Mouse (Mus musculus) midbrain, embryonic 13.5 days (tissue): ENCODE results near the gene Unk. TPM values are rescaled to one million over a fixed set of nuclear protein-coding genes. Genes with fewer than 3 reads are reported as not detected.
"Not testable (repeated sequence)": the region's sequence is repeated elsewhere in the genome, so short reads cannot be mapped to it uniquely, and the experiment has no call there.

Experiments used
- ATAC-seq: fragments of 200-750 bp; cut with Nextera tagmentation; 2 replicates; pipeline ENCODE4 v1.8.0; 2017; ENCODE audit warnings: mild to moderate bottlenecking, moderate TSS enrichment, moderate library complexity
- H3K27ac ChIP-seq: fragments of 300-500 bp; sonication (generic); 2 replicates; pipeline ENCODE4 v1.5.1; 2015; ENCODE audit warnings: inconsistent platforms, mild to moderate bottlenecking, moderate library complexity
- H3K27me3 ChIP-seq: fragments of 300-500 bp; sonication (generic); 2 replicates; pipeline ENCODE4 v1.6.1; 2015; ENCODE audit warnings: mild to moderate bottlenecking, inconsistent platforms
- H3K36me3 ChIP-seq: fragments of 300-500 bp; sonication (generic); 2 replicates; pipeline ENCODE4 v1.6.1; 2015; ENCODE audit warnings: mild to moderate bottlenecking, inconsistent platforms
- H3K4me1 ChIP-seq: fragments of 300-500 bp; sonication (generic); replicated peaks from 2 replicates; pipeline ENCODE4 v1.6.1; 2015; ENCODE audit warnings: inconsistent platforms
- H3K4me2 ChIP-seq: fragments of 300-500 bp; sonication (generic); replicated peaks from 2 replicates; pipeline ENCODE4 v1.6.1; 2015; ENCODE audit warnings: moderate library complexity, mild to moderate bottlenecking, inconsistent platforms
- H3K4me3 ChIP-seq: fragments of 300-500 bp; sonication (generic); replicated peaks from 2 replicates; pipeline ENCODE4 v1.5.1; 2015; ENCODE audit warnings: mild to moderate bottlenecking, inconsistent platforms
- H3K9ac ChIP-seq: fragments of 300-500 bp; sonication (generic); replicated peaks from 2 replicates; pipeline ENCODE4 v1.6.1; 2015; ENCODE audit warnings: mild to moderate bottlenecking, inconsistent platforms
- H3K9me3 ChIP-seq: fragments of 300-500 bp; sonication (generic); 2 replicates; pipeline ENCODE4 v1.6.1; 2016; ENCODE audit warnings: mild to moderate bottlenecking, inconsistent platforms
- WGBS: fragments of 180-500 bp; shearing (Covaris S2); methylation state at CpG from one replicate; pipeline ENCODE4 v1.1.7; 2015; 5-methylcytosine and 5-hydroxymethylcytosine counted together
- polyA plus RNA-seq: library from polyadenylated mRNA; unstranded; fragments of >200 nt; fragmentation: Nextera tagmentation; extraction: Ambion mirVana; gene quantifications from 2 replicates; pipeline ENCODE4 v1.2.1, GENCODE M21; 2015

Unk gene
- polyA plus RNA-seq, 1 experiment from 2014 or later, result 43.7 TPM

GRCm38 (mm10) chr11:116087194-116088130 is 57.3 kb downstream of the Unk start:
- Histone ChIP-seq H3K4me3 (peak overlapping the region; percentile 49), H3K27me3 (no peaks in the 10 kb centered on the region)
- WGBS, result 4% methylated on average over 31 of the region's 31 CpGs

GRCm38 (mm10) chr11:116088188-116088587 is 58.1 kb downstream of the Unk start:
- no peak overlapping the region for H3K4me3 ChIP-seq
- H3K27ac ChIP-seq, result no peak overlapping the region
- no peaks in the 10 kb centered on the region for H3K27me3 ChIP-seq
- no peak for ATAC-seq
- H3K36me3 ChIP-seq, result peaks cover 11% of the 10 kb centered on the region
- no peak overlapping the region for H3K9ac ChIP-seq
- H3K9me3 ChIP-seq, result no peaks in the 10 kb centered on the region
- peaks cover 18% of the 10 kb centered on the region for H3K4me1 ChIP-seq
- peak overlapping the region; percentile 56; the same call in 1 of the 2 replicates for H3K4me2 ChIP-seq
- WGBS, result 91% methylated on average over 8 of the region's 8 CpGs

More at GRCm38 (mm10) chr11:116087194-116088130, 57.3 kb downstream of the Unk start:
- peak overlapping the region; percentile 56 for H3K4me2 ChIP-seq
- peaks cover 18% of the 10 kb centered on the region for H3K4me1 ChIP-seq
- peak overlapping the region; percentile 57 for H3K27ac ChIP-seq
- H3K36me3 ChIP-seq, result peaks cover 17% of the 10 kb centered on the region
- peak overlapping the region; percentile 4; the same call in 1 of the 2 replicates for H3K9ac ChIP-seq
- ATAC-seq, result peak; percentile 79
- no peaks in the 10 kb centered on the region for H3K9me3 ChIP-seq

- no peaks in the 10 kb centered on the region for H3K9me3 ChIP-seq
- no peaks in the 10 kb centered on the region for H3K27me3 ChIP-seq
- peaks cover 5% of the 10 kb centered on the region for H3K36me3 ChIP-seq
- H3K4me1 ChIP-seq, result peaks cover 18% of the 10 kb centered on the region
- ATAC-seq, result no peak
- H3K9ac ChIP-seq, result no peak overlapping the region
- 88% methylated on average over 11 of the region's 11 CpGs for WGBS
- H3K4me3 ChIP-seq, result no peak overlapping the region
- no peak overlapping the region for H3K27ac ChIP-seq
- no peak overlapping the region for H3K4me2 ChIP-seq
These were observed 58.7 kb downstream of the Unk start for GRCm38 (mm10) chr11:116088741-116089394.

GRCm38 (mm10) chr11:116089545-116089944 is 59.4 kb downstream of the Unk start:
- H3K4me3 ChIP-seq, result no peak overlapping the region
- ATAC-seq, result no peak
- H3K27ac ChIP-seq, result no peak overlapping the region
- H3K27me3 ChIP-seq, result no peaks in the 10 kb centered on the region
- peaks cover 18% of the 10 kb centered on the region for H3K4me1 ChIP-seq
- no peak overlapping the region for H3K4me2 ChIP-seq
- WGBS, result 89% methylated on average over 6 of the region's 6 CpGs
- H3K36me3 ChIP-seq, result no peaks in the 10 kb centered on the region
- H3K9ac ChIP-seq, result no peak overlapping the region
- no peaks in the 10 kb centered on the region for H3K9me3 ChIP-seq

GRCm38 (mm10) chr11:116091591-116091990 is 61.5 kb downstream of the Unk start:
- Histone ChIP-seq H3K36me3 (no peaks in the 10 kb centered on the region), H3K4me2 (no peak overlapping the region), H3K4me3 (no peak overlapping the region), H3K4me1 (peaks cover 5% of the 10 kb centered on the region), H3K27ac (no peak overlapping the region), H3K9me3 (no peaks in the 10 kb centered on the region), H3K27me3 (no peaks in the 10 kb centered on the region), H3K9ac (no peak overlapping the region)
- no peak for ATAC-seq
- WGBS, result 90% methylated on average over 6 of the region's 6 CpGs

GRCm38 (mm10) chr11:116092959-116093358 is 62.8 kb downstream of the Unk start:
- WGBS, result 92% methylated on average over 6 of the region's 6 CpGs
- H3K36me3 ChIP-seq, H3K27ac ChIP-seq, H3K9ac ChIP-seq, ATAC-seq, H3K27me3 ChIP-seq, H3K9me3 ChIP-seq, H3K4me3 ChIP-seq, H3K4me2 ChIP-seq, H3K4me1 ChIP-seq: not testable (repeated sequence)

- H3K36me3 ChIP-seq, result no peaks in the 10 kb centered on the region
- H3K27ac ChIP-seq, result no peak overlapping the region
- H3K4me3 ChIP-seq, result no peak overlapping the region
- no peaks in the 10 kb centered on the region for H3K9me3 ChIP-seq
- no peak overlapping the region for H3K4me2 ChIP-seq
- H3K27me3 ChIP-seq, result no peaks in the 10 kb centered on the region
- WGBS, result 73% methylated on average over 16 of the region's 16 CpGs
- H3K9ac ChIP-seq, result no peak overlapping the region
- ATAC-seq, result no peak
- H3K4me1 ChIP-seq, result no peaks in the 10 kb centered on the region
These were observed 63.8 kb downstream of the Unk start for GRCm38 (mm10) chr11:116093771-116094565.

- Histone ChIP-seq H3K36me3 (no peaks in the 10 kb centered on the region), H3K27me3 (no peaks in the 10 kb centered on the region), H3K4me3 (no peak overlapping the region), H3K4me1 (no peaks in the 10 kb centered on the region), H3K4me2 (no peak overlapping the region), H3K27ac (no peak overlapping the region), H3K9me3 (no peaks in the 10 kb centered on the region), H3K9ac (no peak overlapping the region)
- no peak for ATAC-seq
- 88% methylated on average over 3 of the region's 3 CpGs for WGBS
These were observed 65.5 kb downstream of the Unk start for GRCm38 (mm10) chr11:116095573-116095972.

- WGBS, result 90% methylated on average over 5 of the region's 5 CpGs
These were observed 66.3 kb downstream of the Unk start for GRCm38 (mm10) chr11:116096213-116097108.

GRCm38 (mm10) chr11:116098711-116099460 is 68.8 kb downstream of the Unk start:
- ATAC-seq, result no peak
- Histone ChIP-seq H3K9me3 (no peaks in the 10 kb centered on the region), H3K27me3 (no peaks in the 10 kb centered on the region), H3K4me2 (no peak overlapping the region), H3K27ac (no peak overlapping the region), H3K36me3 (no peaks in the 10 kb centered on the region), H3K4me1 (peaks cover 12% of the 10 kb centered on the region), H3K4me3 (no peak overlapping the region), H3K9ac (no peak overlapping the region)
- 76% methylated on average over 14 of the region's 14 CpGs for WGBS

More at GRCm38 (mm10) chr11:116096213-116097108, 66.3 kb downstream of the Unk start:
- H3K27me3 ChIP-seq, result no peaks in the 10 kb centered on the region
- no peaks in the 10 kb centered on the region for H3K9me3 ChIP-seq
- no peak overlapping the region for H3K9ac ChIP-seq
- no peaks in the 10 kb centered on the region for H3K36me3 ChIP-seq
- no peak overlapping the region for H3K27ac ChIP-seq
- ATAC-seq, result no peak
- no peaks in the 10 kb centered on the region for H3K4me1 ChIP-seq
- H3K4me3 ChIP-seq, result no peak overlapping the region
- no peak overlapping the region for H3K4me2 ChIP-seq
